Mouse (Mus musculus) forebrain, embryonic 13.5 days (tissue): ENCODE data around the gene Tspan3. TPM values are rescaled to one million over a fixed set of nuclear protein-coding genes. Genes with fewer than 3 reads are reported as not detected.

Source experiments
- ATAC-seq: fragments of 200-750 bp; cut with Nextera tagmentation; 2 replicates; pipeline ENCODE4 v1.8.0; 2017
- H3K27ac ChIP-seq: fragments of 300-500 bp; sonication (generic); 2 replicates; pipeline ENCODE4 v1.5.1; 2015; ENCODE audit warnings: inconsistent platforms, mild to moderate bottlenecking, moderate library complexity
- H3K27me3 ChIP-seq: fragments of 300-500 bp; sonication (generic); 2 replicates; pipeline ENCODE4 v1.6.1; 2015; ENCODE audit warnings: mild to moderate bottlenecking, inconsistent platforms
- H3K36me3 ChIP-seq: fragments of 300-500 bp; sonication (generic); 2 replicates; pipeline ENCODE4 v1.6.1; 2015; ENCODE audit warnings: mild to moderate bottlenecking, inconsistent platforms; ENCODE audit not compliant: poor library complexity, severe bottlenecking
- H3K4me1 ChIP-seq: fragments of 300-500 bp; sonication (generic); 2 replicates; pipeline ENCODE4 v1.6.1; 2015; ENCODE audit warnings: inconsistent platforms
- H3K4me2 ChIP-seq: fragments of 300-500 bp; sonication (generic); 2 replicates; pipeline ENCODE4 v1.6.1; 2015; ENCODE audit warnings: inconsistent platforms, mild to moderate bottlenecking, moderate library complexity
- H3K4me3 ChIP-seq: fragments of 300-500 bp; sonication (generic); 2 replicates; pipeline ENCODE4 v1.5.1; 2015; ENCODE audit warnings: mild to moderate bottlenecking, inconsistent platforms
- H3K9ac ChIP-seq: fragments of 300-500 bp; sonication (generic); 2 replicates; pipeline ENCODE4 v1.6.1; 2015; ENCODE audit warnings: mild to moderate bottlenecking, inconsistent platforms
- H3K9me3 ChIP-seq: fragments of 300-500 bp; sonication (generic); replicated peaks from 2 replicates; pipeline ENCODE4 v1.6.1; 2016; ENCODE audit warnings: inconsistent platforms
- WGBS: fragments of 180-500 bp; shearing (Covaris S2); methylation state at CpG from one replicate; pipeline ENCODE4 v1.1.7; 2015; 5-methylcytosine and 5-hydroxymethylcytosine counted together
- polyA plus RNA-seq: library from polyadenylated mRNA; unstranded; fragments of >200 nt; fragmentation: Nextera tagmentation; extraction: Ambion mirVana; gene quantifications from 2 replicates; pipeline ENCODE4 v1.2.1, GENCODE M21; 2015

Gene Tspan3
- polyA plus RNA-seq, 1 experiment from 2014 or later = 500 TPM

GRCm38 (mm10) chr9:56191498-56192455 is 26.5 kb upstream of the Tspan3 start:
- H3K9ac ChIP-seq = 0 out of 2 replicates have a peak overlapping the region, but pooled peaks have one; percentile 4
- no peak for ATAC-seq
- peaks cover 22% of the 10 kb centered on the region for H3K4me1 ChIP-seq
- no peaks in the 10 kb centered on the region for H3K36me3 ChIP-seq
- no peaks in the 10 kb centered on the region for H3K9me3 ChIP-seq
- H3K27ac ChIP-seq = no peak overlapping the region
- peaks cover 9% of the 10 kb centered on the region; the same call in 1 of the 2 replicates for H3K27me3 ChIP-seq
- H3K4me2 ChIP-seq = no peak overlapping the region
- WGBS = 65% methylated on average over 11 of the region's 11 CpGs
- no peak overlapping the region for H3K4me3 ChIP-seq

GRCm38 (mm10) chr9:56180118-56180781 is 15.0 kb upstream of the Tspan3 start:
- Histone ChIP-seq H3K4me2 (0 out of 2 replicates have a peak overlapping the region, but pooled peaks have one; percentile 4), H3K27ac (peak overlapping the region; percentile 44), H3K36me3 (no peaks in the 10 kb centered on the region), H3K4me3 (no peak overlapping the region), H3K9ac (no peak overlapping the region), H3K4me1 (peaks cover 18% of the 10 kb centered on the region), H3K9me3 (no peaks in the 10 kb centered on the region), H3K27me3 (no peaks in the 10 kb centered on the region)
- peak; percentile 51 for ATAC-seq
- 14% methylated on average over 8 of the region's 8 CpGs for WGBS

- ATAC-seq = peak; percentile 69; the same call in 1 of the 2 replicates
- Histone ChIP-seq H3K4me1 (peaks cover 18% of the 10 kb centered on the region), H3K4me3 (no peak overlapping the region), H3K9me3 (no peaks in the 10 kb centered on the region), H3K27me3 (no peaks in the 10 kb centered on the region), H3K36me3 (no peaks in the 10 kb centered on the region), H3K9ac (no peak overlapping the region), H3K4me2 (no peak overlapping the region), H3K27ac (peak overlapping the region; percentile 42; the same call in 1 of the 2 replicates)
- 76% methylated on average over 6 of the region's 6 CpGs for WGBS
Measured at GRCm38 (mm10) chr9:56179416-56180117, 14.3 kb upstream of the Tspan3 start.

GRCm38 (mm10) chr9:56177354-56177753 is 12.1 kb upstream of the Tspan3 start:
- H3K9me3 ChIP-seq = no peaks in the 10 kb centered on the region
- H3K27me3 ChIP-seq = no peaks in the 10 kb centered on the region
- 78% methylated on average over 4 of the region's 4 CpGs for WGBS
- no peaks in the 10 kb centered on the region for H3K36me3 ChIP-seq
- peaks cover 18% of the 10 kb centered on the region for H3K4me1 ChIP-seq
- no peak for ATAC-seq
- no peak overlapping the region for H3K4me3 ChIP-seq
- H3K27ac ChIP-seq = no peak overlapping the region
- H3K4me2 ChIP-seq = no peak overlapping the region
- H3K9ac ChIP-seq = no peak overlapping the region

GRCm38 (mm10) chr9:56175316-56175715 is 10.0 kb upstream of the Tspan3 start:
- Histone ChIP-seq H3K9me3 (no peaks in the 10 kb centered on the region), H3K36me3 (no peaks in the 10 kb centered on the region), H3K4me1 (peaks cover 11% of the 10 kb centered on the region), H3K27ac (no peak overlapping the region), H3K9ac (no peak overlapping the region), H3K4me3 (no peak overlapping the region), H3K4me2 (no peak overlapping the region), H3K27me3 (no peaks in the 10 kb centered on the region)
- WGBS = 79% methylated on average over 3 of the region's 3 CpGs
- no peak for ATAC-seq

GRCm38 (mm10) chr9:56167690-56168089 is 2.4 kb upstream of the Tspan3 start:
- peak overlapping the region; percentile 35 for H3K4me2 ChIP-seq
- ATAC-seq = 0 out of 2 replicates have a peak, but pooled peaks have one; percentile 55
- peaks cover 21% of the 10 kb centered on the region for H3K4me1 ChIP-seq
- WGBS = 6% methylated on average over 6 of the region's 6 CpGs
- no peaks in the 10 kb centered on the region for H3K36me3 ChIP-seq
- no peaks in the 10 kb centered on the region for H3K27me3 ChIP-seq
- no peak overlapping the region for H3K9ac ChIP-seq
- H3K4me3 ChIP-seq = no peak overlapping the region
- no peaks in the 10 kb centered on the region for H3K9me3 ChIP-seq
- no peak overlapping the region; the same call in 1 of the 2 replicates for H3K27ac ChIP-seq

- Histone ChIP-seq H3K4me3 (no peak overlapping the region), H3K9me3 (no peaks in the 10 kb centered on the region), H3K36me3 (no peaks in the 10 kb centered on the region), H3K27me3 (no peaks in the 10 kb centered on the region), H3K9ac (no peak overlapping the region), H3K4me1 (peaks cover 31% of the 10 kb centered on the region), H3K4me2 (no peak overlapping the region), H3K27ac (no peak overlapping the region)
- 71% methylated on average over 5 of the region's 5 CpGs for WGBS
- no peak for ATAC-seq
Measured at GRCm38 (mm10) chr9:56166161-56166560, 884 bp upstream of the Tspan3 start.

- peak overlapping the region; percentile 98 for H3K27ac ChIP-seq
- peak overlapping the region; percentile 70 for H3K4me2 ChIP-seq
- H3K9me3 ChIP-seq = no peaks in the 10 kb centered on the region
- peak; percentile 99 for ATAC-seq
- peak overlapping the region; percentile 99 for H3K9ac ChIP-seq
- no peaks in the 10 kb centered on the region for H3K27me3 ChIP-seq
- H3K4me3 ChIP-seq = peak overlapping the region; percentile 97
- peaks cover 33% of the 10 kb centered on the region for H3K4me1 ChIP-seq
- under 1% methylated on average over 81 of the region's 82 CpGs for WGBS
- no peaks in the 10 kb centered on the region for H3K36me3 ChIP-seq
Measured at GRCm38 (mm10) chr9:56160341-56161141, 4.7 kb downstream of the Tspan3 start.

- no peak for ATAC-seq
- H3K4me3 ChIP-seq = peak overlapping the region; percentile 97
Measured at GRCm38 (mm10) chr9:56159456-56159855, 5.8 kb downstream of the Tspan3 start.

GRCm38 (mm10) chr9:56158077-56158476 is 7.2 kb downstream of the Tspan3 start:
- H3K9ac ChIP-seq = no peak overlapping the region
- H3K27ac ChIP-seq = no peak overlapping the region
- no peaks in the 10 kb centered on the region for H3K9me3 ChIP-seq
- peaks cover 46% of the 10 kb centered on the region for H3K4me1 ChIP-seq
- WGBS = 67% methylated on average over 2 of the region's 2 CpGs
- H3K4me2 ChIP-seq = peak overlapping the region; percentile 24; the same call in 1 of the 2 replicates
- ATAC-seq = no peak
- H3K36me3 ChIP-seq = no peaks in the 10 kb centered on the region
- H3K4me3 ChIP-seq = no peak overlapping the region
- H3K27me3 ChIP-seq = no peaks in the 10 kb centered on the region

More at GRCm38 (mm10) chr9:56159456-56159855, 5.8 kb downstream of the Tspan3 start:
- H3K9me3 ChIP-seq = no peaks in the 10 kb centered on the region
- under 1% methylated on average over 2 of the region's 2 CpGs for WGBS
- no peaks in the 10 kb centered on the region for H3K36me3 ChIP-seq
- H3K9ac ChIP-seq = peak overlapping the region; percentile 99
- H3K4me1 ChIP-seq = peaks cover 39% of the 10 kb centered on the region
- peak overlapping the region; percentile 70 for H3K4me2 ChIP-seq
- no peaks in the 10 kb centered on the region for H3K27me3 ChIP-seq
- no peak overlapping the region for H3K27ac ChIP-seq

GRCm38 (mm10) chr9:56154572-56154971 is 10.7 kb downstream of the Tspan3 start:
- Histone ChIP-seq H3K27me3 (no peaks in the 10 kb centered on the region), H3K4me3 (no peak overlapping the region), H3K9ac (no peak overlapping the region), H3K27ac (no peak overlapping the region), H3K36me3 (0 out of 2 replicates have a peak, but pooled peaks cover 6% of the 10 kb centered on the region), H3K9me3 (no peaks in the 10 kb centered on the region), H3K4me2 (no peak overlapping the region), H3K4me1 (peaks cover 47% of the 10 kb centered on the region)
- ATAC-seq = no peak
- WGBS = 93% methylated on average over 5 of the region's 5 CpGs
